Mouse (Mus musculus): Measurements from ENCODE around the gene Rps16.
A peak's percentile ranks its signal among the peaks of the same experiment; 100 is the strongest.

Rps16 gene

DNA sequence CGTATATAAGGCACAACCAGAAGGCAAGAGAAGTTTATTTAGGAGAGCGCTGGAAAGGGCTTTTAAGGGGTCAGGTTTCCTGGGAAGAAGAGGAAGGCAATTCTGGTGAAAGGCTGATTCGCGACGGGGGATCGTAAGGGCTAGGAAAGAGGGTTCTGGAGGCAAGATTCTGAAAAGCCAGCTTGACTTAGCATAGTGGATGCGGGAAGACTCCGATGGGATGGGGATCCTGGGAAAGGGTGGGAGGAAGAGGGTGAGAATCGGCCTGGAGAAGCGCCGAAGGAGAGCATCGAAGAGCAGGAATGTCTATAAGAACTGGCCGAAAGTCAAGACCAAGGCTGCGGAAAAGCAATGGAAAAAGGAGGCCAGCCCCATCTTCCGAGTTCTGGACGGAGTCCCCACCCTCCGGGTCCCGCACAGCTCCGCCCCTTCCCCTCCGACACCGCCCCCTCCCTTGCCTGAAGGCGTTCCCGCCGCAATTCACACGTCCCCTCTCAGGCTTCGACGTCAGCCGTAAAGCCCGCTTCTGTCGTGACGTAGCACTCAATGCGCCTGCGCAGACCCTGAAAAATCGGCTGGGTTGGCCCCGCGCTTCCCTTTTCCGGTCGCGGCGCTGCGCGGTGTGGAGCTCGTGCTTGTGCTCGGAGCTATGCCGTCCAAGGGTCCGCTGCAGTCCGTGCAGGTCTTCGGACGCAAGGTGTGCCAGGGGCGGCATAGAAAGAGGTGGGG is at the start of gene Rps16:
Rps16 (plus strand) TSS at position 498 of the 729 bp plus-strand sequence.
- DNase-seq (ENCODE audit: low read depth, low spot score), result peak; percentile 95

GRCm38 (mm10) chr7:28301616-28302433 is 48.6 kb upstream of the Rps16 start, which contains the start of gene Dll3:
Gene Dll3, minus strand, starts transcription at chr7:28302238.
- no peak for DNase-seq (ENCODE audit: low read depth, low spot score)

- DNase-seq (ENCODE audit: low read depth, low spot score), result no peak
Measured at GRCm38 (mm10) chr7:28305641-28306040, 44.8 kb upstream of the Rps16 start.

GRCm38 (mm10) chr7:28306216-28306615 is 44.2 kb upstream of the Rps16 start:
- no peak for DNase-seq (ENCODE audit: low read depth, low spot score)

DNA sequence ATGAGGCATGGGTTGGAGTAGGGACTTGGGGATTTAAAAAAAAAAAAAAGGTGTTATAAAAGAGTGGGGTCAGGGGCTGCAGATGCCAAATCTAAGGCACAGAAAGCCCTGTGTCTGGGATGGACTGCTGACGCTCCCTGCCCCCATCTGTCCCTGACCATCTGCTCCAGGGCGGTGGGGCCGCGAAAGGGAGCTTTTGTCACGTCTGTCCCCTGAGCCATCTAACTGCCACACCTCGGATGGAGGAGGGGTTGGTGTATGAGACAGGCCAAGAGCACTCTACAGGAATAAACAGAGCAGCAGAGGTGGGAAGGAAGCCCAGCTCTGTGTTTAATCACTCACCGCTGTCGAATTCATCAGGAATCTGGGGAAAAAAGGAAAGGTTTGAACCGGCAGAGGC is 40.7 kb upstream of the Rps16 start:
- DNase-seq (ENCODE audit: low read depth, low spot score), result no peak

GRCm38 (mm10) chr7:28311151-28311925 is 39.1 kb upstream of the Rps16 start:
- no peak for DNase-seq (ENCODE audit: low read depth, low spot score)

DNA sequence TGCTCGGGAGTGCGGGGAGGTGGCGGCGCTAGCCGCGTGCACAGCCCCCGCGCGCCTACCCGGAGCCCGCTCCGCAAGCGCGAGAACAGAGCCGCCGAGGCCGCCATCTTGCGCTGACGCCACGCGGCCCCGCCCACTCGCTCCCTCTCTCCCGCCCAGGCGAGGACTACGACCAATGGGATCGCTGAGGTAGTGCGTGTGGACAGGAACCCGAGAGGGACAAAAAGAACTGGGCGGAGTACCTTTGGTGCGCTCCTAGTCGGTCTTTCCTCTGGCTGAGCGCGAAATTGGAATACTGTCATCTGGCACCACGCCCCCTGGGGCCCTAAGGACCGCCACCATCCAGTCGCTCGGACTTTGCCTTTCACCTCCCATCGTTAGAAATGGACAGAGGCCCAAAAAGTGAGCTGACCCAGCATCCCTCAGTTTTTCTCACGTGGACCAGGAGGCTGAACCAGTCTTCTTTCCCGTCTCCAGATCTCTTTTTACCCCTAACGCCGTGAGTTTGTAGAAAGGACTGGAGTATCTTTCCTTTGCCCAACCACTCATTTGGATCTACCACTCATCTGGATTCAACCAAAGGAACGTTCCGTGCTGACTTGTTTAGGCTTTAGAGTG is 38.4 kb upstream of the Rps16 start, which contains the start of gene Timm50:
Timm50 (minus strand) TSS at position 147 of the 618 bp plus-strand sequence.
- peak; percentile 95 for DNase-seq (ENCODE audit: low read depth, low spot score)

GRCm38 (mm10) chr7:28318036-28318435 is 32.4 kb upstream of the Rps16 start:
- DNase-seq (ENCODE audit: low read depth, low spot score), result no peak

DNA sequence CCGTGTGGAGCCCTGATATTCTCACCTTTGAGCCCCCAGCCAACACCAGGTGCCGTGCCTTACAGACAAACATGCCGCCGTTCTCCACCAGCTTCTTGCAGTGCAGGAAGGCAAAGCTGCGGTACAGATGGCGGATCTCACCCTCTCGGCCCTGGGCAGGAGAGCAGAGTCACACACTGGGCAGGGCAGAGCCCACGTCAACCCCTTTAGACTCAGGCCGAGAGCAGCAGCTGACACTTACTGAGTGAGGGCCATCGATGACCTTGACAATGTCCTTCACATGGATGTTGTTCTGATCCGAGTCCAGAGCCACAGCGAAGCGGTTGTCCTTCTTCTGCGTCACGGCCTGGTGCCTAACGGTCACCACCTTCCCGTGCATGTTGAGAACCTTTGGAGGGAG is 31.7 kb upstream of the Rps16 start:
- DNase-seq (ENCODE audit: low read depth, low spot score), result no peak

DNA sequence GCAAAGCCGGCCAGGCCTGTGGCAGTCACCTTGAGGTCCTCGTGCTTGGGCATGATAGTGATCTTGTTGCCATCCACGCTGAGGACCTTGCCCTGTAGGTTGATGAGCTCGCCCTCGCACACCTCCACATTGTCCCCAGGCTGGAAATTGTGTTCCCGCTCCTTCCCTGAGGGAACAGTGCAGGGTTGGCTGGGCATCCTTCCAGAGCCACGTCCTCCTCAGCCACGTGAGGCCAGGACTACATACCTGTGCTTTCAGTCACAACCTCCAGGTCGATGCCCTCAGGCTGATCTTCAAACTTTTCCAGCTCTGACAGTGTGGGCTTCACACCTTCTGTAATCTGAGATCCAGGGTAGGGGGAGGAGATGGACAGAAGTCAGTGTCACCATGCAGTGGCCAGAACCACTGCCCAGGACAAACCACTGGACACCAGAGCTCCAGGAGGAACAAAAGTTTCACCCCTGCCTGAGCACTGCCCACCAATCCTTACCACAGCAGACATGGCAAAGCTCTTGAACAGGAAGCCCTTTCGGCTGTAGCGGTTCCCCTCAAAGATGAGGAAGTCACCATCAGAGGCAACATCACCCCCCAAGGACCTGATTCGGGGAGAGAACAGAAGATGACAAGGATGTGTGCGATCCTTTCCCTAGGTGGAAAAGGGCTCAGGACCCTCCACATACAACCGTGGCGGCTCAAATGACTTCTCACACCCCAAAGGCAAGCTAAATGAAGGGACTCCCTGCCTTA is 28.3 kb upstream of the Rps16 start:
- no peak for DNase-seq (ENCODE audit: low read depth, low spot score)

DNA sequence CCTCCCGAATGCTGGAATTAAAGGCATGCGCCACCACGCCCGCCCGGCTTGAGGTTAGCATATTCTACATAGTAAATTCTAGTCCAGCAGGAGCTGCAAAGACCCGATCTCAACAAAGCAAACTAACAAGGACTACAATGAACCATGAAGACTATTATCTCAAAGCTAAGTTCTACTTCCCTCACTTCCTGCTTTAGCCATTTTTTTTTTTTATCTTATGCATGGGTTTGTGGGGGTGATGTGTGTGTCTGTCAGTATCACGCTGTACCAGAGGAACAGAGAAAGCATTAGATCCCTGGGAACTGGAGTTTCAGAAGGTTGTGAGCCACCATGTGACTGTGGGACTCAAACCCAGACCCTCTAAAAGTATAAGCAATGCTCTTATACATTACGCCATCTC is 25.2 kb upstream of the Rps16 start:
- DNase-seq (ENCODE audit: low read depth, low spot score), result no peak

GRCm38 (mm10) chr7:28326457-28326856 is 24.0 kb upstream of the Rps16 start:
- no peak for DNase-seq (ENCODE audit: low read depth, low spot score)

- no peak for DNase-seq (ENCODE audit: low read depth, low spot score)
Measured at GRCm38 (mm10) chr7:28328260-28328659, 22.2 kb upstream of the Rps16 start.

- DNase-seq (ENCODE audit: low read depth, low spot score), result no peak
Measured at GRCm38 (mm10) chr7:28334534-28334933, 15.9 kb upstream of the Rps16 start.

DNA sequence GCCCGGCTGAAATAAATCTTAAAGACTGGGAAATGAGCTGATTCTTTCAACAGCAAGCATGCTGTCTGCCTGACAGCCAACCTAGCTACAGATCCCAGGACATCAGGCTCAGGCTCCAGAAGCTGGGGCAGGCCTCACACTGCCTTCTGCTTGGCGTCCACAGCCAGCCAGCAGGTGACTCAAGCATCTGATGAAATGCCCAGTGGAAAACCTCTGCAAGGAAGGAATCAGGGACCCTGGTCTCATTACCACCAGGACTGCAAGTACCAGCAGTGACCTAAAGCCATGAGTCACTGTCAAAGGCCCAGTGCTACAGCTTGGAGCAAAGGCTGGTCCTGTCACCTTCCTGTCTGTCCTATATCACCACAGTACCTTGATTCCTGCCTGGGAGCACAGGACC is 15.0 kb upstream of the Rps16 start:
- no peak for DNase-seq (ENCODE audit: low read depth, low spot score)

DNA sequence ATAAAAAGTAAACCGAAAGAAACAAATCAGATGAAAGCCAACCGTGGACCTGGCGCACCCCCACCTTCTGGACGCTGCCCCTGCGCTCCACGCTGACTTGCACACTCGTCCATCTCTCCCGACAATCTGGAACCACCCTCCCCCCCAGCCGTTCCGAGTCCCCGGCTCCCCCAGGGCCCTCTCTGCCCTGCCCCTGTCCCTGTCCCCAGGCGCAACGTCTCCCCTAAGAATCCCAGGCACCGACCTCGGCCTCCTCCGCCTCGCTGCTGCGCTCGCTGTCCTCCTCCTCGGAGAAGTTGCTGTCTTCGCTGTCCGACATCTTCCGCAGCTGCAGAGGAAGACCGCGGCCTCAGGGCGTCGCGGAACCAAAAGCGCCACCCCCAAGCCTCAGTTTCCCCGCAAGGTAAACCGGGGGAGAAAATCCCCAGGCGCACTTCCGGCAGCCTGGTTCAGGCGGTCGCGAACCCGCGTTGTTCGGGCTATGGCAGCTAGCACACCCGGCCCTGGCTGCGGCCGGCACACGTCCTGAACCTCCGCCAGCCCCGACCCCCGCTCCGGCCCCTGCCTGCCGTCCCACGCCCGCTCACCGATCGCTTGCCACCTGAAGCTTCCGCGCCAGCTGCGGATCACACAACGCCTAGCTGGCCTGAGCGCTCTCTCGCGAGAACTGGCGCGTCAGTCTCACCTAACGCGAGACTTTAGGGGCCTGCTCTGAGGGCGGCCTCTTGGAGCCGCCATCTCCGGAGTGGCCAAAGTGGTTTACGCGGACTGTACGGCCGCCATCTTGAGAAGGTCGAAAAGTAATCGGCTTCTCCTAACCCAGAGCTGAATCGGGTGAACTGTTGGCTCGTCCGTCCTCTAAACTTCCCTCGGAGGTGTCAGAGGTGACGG is 12.1 kb upstream of the Rps16 start, which contains the start of gene Supt5:
Supt5 (minus strand) TSS at position 639 of the 891 bp plus-strand sequence.
- peak; percentile 99 for DNase-seq (ENCODE audit: low read depth, low spot score)

DNA sequence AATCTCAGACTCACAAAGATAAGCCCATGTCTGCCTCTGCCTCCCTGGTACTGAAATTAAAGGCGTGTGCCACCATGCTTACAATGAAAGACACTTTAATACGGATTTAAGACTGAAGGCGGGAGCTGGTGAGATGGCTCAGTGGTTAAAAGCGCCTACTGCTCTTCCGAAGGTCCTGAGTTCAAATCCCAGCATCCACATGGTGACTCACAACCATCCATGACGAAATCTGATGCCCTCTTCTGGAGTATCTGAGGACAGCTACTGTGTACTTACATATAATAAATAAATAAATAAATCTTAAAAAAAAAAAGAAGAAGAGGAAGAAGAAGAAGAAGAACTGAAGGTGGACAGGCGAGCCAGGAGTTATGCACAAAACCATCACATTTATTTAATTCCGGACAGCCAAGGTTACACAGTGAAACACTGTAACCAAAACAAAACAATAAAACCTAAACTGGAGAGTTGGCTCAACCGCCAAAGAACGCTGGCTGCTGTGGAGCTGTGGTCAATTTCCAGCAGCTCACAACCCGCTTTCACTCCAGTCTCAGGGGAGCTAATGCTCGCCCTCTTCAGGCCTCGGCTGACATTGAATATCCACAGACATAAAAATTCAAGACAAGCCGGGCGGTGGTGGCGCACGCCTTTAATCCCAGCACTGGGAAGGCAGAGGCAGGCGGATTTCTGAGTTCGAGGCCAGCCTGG is 11.1 kb upstream of the Rps16 start:
- DNase-seq (ENCODE audit: low read depth, low spot score), result peak; percentile 33

DNA sequence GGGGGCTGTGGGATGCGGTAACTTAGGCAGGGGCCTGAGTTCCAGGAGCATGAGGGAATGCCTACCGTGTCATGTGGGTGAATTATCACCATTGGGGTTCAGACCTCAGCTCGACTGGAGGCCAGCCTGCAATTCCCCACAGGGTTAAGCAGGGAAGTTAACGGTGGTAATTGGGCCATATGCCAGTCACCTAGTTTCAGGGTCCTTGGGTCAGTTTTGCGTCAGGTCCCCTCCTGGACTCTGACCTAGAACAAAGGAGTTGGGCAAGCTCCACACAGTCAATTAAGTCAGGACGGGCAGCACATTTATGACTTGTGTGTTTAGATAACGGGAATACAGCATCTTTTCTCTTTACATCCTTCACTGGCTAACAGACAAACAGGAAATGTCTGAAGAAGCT is 9.1 kb upstream of the Rps16 start:
- DNase-seq (ENCODE audit: low read depth, low spot score), result no peak

DNA sequence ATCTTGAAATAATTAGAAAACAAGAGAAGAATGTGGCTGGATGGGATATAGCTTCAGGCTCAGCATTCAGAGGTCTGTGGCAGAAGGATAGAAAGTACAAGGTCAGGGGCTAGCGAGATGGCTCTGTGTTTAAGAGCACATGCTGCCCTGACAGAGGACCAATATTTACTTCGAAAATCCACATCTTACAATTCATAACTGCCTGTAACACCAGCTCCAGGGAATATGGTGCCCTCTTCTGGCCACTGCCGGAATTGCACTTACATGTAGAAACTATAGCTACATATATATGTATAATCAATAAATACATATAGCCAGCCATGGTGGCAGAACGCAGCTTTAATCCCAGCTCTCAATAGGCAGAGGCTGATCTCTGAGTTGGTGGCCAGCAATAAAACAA is 5.8 kb upstream of the Rps16 start:
- peak; percentile 71 for DNase-seq (ENCODE audit: low read depth, low spot score)
